Mouse (Mus musculus): Measurements from ENCODE around the gene Crebrf.

DNA sequence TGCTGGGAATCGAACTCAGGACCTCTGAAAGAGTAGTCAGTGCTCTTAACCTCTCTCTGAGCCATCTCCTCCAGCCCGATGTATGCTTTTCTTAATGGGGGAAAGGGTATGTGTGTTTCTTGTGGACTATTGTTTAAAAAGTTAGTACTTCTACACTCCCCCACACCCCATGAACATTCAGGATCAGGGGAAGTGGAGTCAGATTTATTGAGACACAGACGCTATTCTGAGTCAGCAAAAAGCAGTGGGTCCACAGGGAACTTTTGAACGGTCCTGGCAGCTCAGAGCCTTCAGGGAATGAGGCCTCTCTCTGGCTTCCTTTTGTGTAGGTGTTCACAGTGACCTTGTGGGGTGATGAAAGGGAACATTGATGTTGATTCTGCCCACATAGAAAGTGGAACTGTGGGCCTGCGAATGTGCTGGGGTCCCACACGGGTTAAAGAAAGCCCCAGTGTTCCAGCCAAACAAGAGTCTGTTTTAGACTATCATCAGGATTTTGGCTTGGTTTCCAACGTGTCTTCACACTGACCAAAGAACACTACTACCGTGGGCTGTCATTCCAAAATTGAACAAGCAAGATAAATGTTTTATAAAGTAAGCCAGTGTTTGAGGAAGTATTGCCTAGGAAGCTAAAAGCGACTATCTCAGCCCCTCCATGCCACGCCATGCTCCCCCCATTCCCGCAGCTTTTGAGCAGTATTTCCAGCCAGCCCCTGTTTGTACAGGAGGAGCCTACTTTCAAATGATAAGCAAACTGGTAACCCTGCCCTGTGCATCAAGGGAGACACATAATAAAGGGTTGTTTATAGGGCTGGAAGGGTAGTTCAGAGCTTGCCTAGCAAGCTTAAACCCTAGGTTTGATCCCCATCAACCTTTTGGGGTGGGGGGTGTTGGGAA, 9.7 kb upstream of the Crebrf start:
- no peak for TF ChIP-seq CTCF (IDR thresholded peaks at IDR 0.05; ENCODE audit: low read depth)
- TF ChIP-seq EP300 (IDR thresholded peaks at IDR 0.05; ENCODE audit: low read depth): no peak

Measured in heart, postnatal 0 days (tissue).